Mouse (Mus musculus) MEL (cell line): ENCODE results near the gene Ifi35. TPM values are rescaled to one million over a fixed set of nuclear protein-coding genes. Genes with fewer than 3 reads are reported as not detected.
A peak's percentile ranks its signal among the peaks of the same experiment; 100 is the strongest.
"Not testable (repeated sequence)": the region's sequence is repeated elsewhere in the genome, so short reads cannot be mapped to it uniquely, and the experiment has no call there.

Experiments
- DNase-seq: peaks from one replicate; pipeline ENCODE4 v3.0.0; 2011; ENCODE audit warnings: low read depth, low spot score
- H3K27ac ChIP-seq: 2 replicates; pipeline ENCODE4 v1.5.1; 2012; ENCODE audit warnings: low read depth, mild to moderate bottlenecking, control low read depth, low read length, moderate library complexity; ENCODE audit not compliant: control insufficient read depth
- H3K27me3 ChIP-seq, 2 experiments: fragments of 150-350 bp in 1 of 2; sonication (generic) in 1 of 2; 2 replicates each; pipeline ENCODE4 v1.6.1; 2012; ENCODE audit warnings: low read length in 2 of 2, mild to moderate bottlenecking in 2 of 2, improper control_type of control experiment in 1 of 2, moderate library complexity in 1 of 2; ENCODE audit not compliant: insufficient read depth in 2 of 2, control insufficient read depth in 1 of 2
- H3K36me3 ChIP-seq, 2 experiments: 2 replicates each; pipeline ENCODE4 v1.6.1; 2012 to 2014; ENCODE audit warnings: low read length in 2 of 2, improper control_type of control experiment in 1 of 2, inconsistent platforms in 1 of 2, mild to moderate bottlenecking in 1 of 2; ENCODE audit not compliant: insufficient read depth in 2 of 2, control insufficient read depth in 1 of 2
- H3K4me1 ChIP-seq, 2 experiments: fragments of 150-350 bp in 1 of 2; sonication (generic) in 1 of 2; 2 replicates each; pipeline ENCODE4 v1.6.1; 2012; ENCODE audit warnings: low read length in 2 of 2, improper control_type of control experiment in 1 of 2, mild to moderate bottlenecking in 1 of 2; ENCODE audit not compliant: insufficient read depth in 2 of 2, control insufficient read depth in 1 of 2
- H3K4me3 ChIP-seq, 2 experiments: fragments of 150-350 bp in 1 of 2; sonication (generic) in 1 of 2; 2 replicates each; pipeline ENCODE4 v1.5.1; 2012; ENCODE audit warnings: low read depth in 2 of 2, low read length in 2 of 2, mild to moderate bottlenecking in 2 of 2, moderate library complexity in 2 of 2, control low read depth in 1 of 2, improper control_type of control experiment in 1 of 2; ENCODE audit not compliant: control insufficient read depth in 1 of 2, insufficient read depth in 1 of 2
- H3K79me2 ChIP-seq: 2 replicates; pipeline ENCODE4 v1.6.1; 2012; ENCODE audit warnings: mild to moderate bottlenecking, low read length, moderate library complexity; ENCODE audit not compliant: control insufficient read depth, poor library complexity, insufficient read depth
- H3K9ac ChIP-seq: 2 replicates; pipeline ENCODE4 v1.6.1; 2012; ENCODE audit warnings: low read depth, mild to moderate bottlenecking, control low read depth, low read length, moderate library complexity; ENCODE audit not compliant: control insufficient read depth, poor library complexity, severe bottlenecking
- H3K9me3 ChIP-seq: fragments of 150-350 bp; sonication (generic); replicated peaks from 2 replicates; pipeline ENCODE4 v1.6.1; 2012; ENCODE audit warnings: mild to moderate bottlenecking, low read length, improper control_type of control experiment, moderate library complexity; ENCODE audit not compliant: insufficient read depth
- BHLHE40 ChIP-seq: IDR thresholded peaks from 2 replicates; pipeline ENCODE4 v1.6.1; 2012; ENCODE audit warnings: low read depth, mild to moderate bottlenecking, inconsistent platforms, low read length, improper control_type of control experiment, borderline replicate concordance
- CHD2 ChIP-seq: IDR thresholded peaks from 2 replicates; pipeline ENCODE4 v1.6.1; 2011; ENCODE audit warnings: low read length, improper control_type of control experiment
- CTCF ChIP-seq, 3 experiments: IDR thresholded peaks in 2 of 3; conservative IDR thresholded peaks in 1 of 3; 2 replicates each; pipeline ENCODE4 v1.5.1; 2011 to 2012; ENCODE audit warnings: low read length in 3 of 3, low read depth in 2 of 3, mild to moderate bottlenecking in 2 of 3, improper control_type of control experiment in 1 of 3, inconsistent platforms in 1 of 3, mixed read lengths in 1 of 3, moderate library complexity in 1 of 3; ENCODE audit not compliant: control insufficient read depth in 1 of 3, insufficient read depth in 1 of 3, poor library complexity in 1 of 3, severe bottlenecking in 1 of 3
- E2F4 ChIP-seq: IDR thresholded peaks from 2 replicates; pipeline ENCODE4 v1.6.1; 2011; ENCODE audit warnings: low read depth, low read length, improper control_type of control experiment, borderline replicate concordance
- EP300 ChIP-seq, 2 experiments: IDR thresholded peaks; 2 replicates each; pipeline ENCODE4 v1.6.1; 2011; ENCODE audit warnings: improper control_type of control experiment in 2 of 2, low read length in 2 of 2, low read depth in 1 of 2, mild to moderate bottlenecking in 1 of 2
- GABPA ChIP-seq: IDR thresholded peaks from 2 replicates; pipeline ENCODE4 v1.6.1; 2012; ENCODE audit warnings: low read depth, mild to moderate bottlenecking, inconsistent platforms, low read length, improper control_type of control experiment, moderate library complexity
- GATA1 ChIP-seq: IDR thresholded peaks from 2 replicates; pipeline ENCODE4 v1.6.1; 2011; ENCODE audit warnings: low read depth, low read length, improper control_type of control experiment
- JUND ChIP-seq: IDR thresholded peaks from 2 replicates; pipeline ENCODE4 v1.6.1; 2011; ENCODE audit warnings: low read depth, mild to moderate bottlenecking, improper control_type of control experiment, low read length
- MAFK ChIP-seq: IDR thresholded peaks from 2 replicates; pipeline ENCODE4 v1.6.1; 2011; ENCODE audit warnings: low read depth, mild to moderate bottlenecking, low read length, improper control_type of control experiment, borderline replicate concordance
- MAZ ChIP-seq: IDR thresholded peaks from 2 replicates; pipeline ENCODE4 v1.6.1; 2012; ENCODE audit warnings: low read depth, mild to moderate bottlenecking, inconsistent platforms, low read length, improper control_type of control experiment
- MEF2A ChIP-seq: IDR thresholded peaks from 2 replicates; pipeline ENCODE4 v1.6.1; 2014; ENCODE audit warnings: low read depth, mild to moderate bottlenecking, inconsistent platforms, low read length, improper control_type of control experiment; ENCODE audit not compliant: poor library complexity, insufficient replicate concordance, severe bottlenecking; ENCODE audit errors: extremely low read depth
- MYB ChIP-seq: IDR thresholded peaks from 2 replicates; pipeline ENCODE4 v1.6.1; 2011; ENCODE audit warnings: mild to moderate bottlenecking, low read depth, low read length, improper control_type of control experiment
- POLR2A ChIP-seq, 2 experiments: IDR thresholded peaks; 2 replicates each; pipeline ENCODE4 v1.6.1; 2011 to 2012; ENCODE audit warnings: low read length in 2 of 2, mild to moderate bottlenecking in 2 of 2, control low read depth in 1 of 2, improper control_type of control experiment in 1 of 2, low read depth in 1 of 2, moderate library complexity in 1 of 2; ENCODE audit not compliant: control insufficient read depth in 1 of 2, insufficient read depth in 1 of 2, poor library complexity in 1 of 2
- RAD21 ChIP-seq: IDR thresholded peaks from 2 replicates; pipeline ENCODE4 v1.6.1; 2011; ENCODE audit warnings: mild to moderate bottlenecking, low read depth, low read length, improper control_type of control experiment
- RCOR1 ChIP-seq: IDR thresholded peaks from 2 replicates; pipeline ENCODE4 v1.6.1; 2012; ENCODE audit warnings: low read depth, mild to moderate bottlenecking, inconsistent platforms, low read length, improper control_type of control experiment
- SIN3A ChIP-seq: IDR thresholded peaks from 2 replicates; pipeline ENCODE4 v1.6.1; 2012; ENCODE audit warnings: low read length, improper control_type of control experiment, inconsistent platforms
- SMC3 ChIP-seq: IDR thresholded peaks from 2 replicates; pipeline ENCODE4 v1.6.1; 2011; ENCODE audit warnings: low read depth, low read length, improper control_type of control experiment
- TCF12 ChIP-seq: IDR thresholded peaks from 2 replicates; pipeline ENCODE4 v1.6.1; 2014; ENCODE audit warnings: low read depth, mild to moderate bottlenecking, inconsistent platforms, low read length, improper control_type of control experiment, moderate library complexity
- UBTF ChIP-seq: IDR thresholded peaks from 2 replicates; pipeline ENCODE4 v1.6.1; 2012; ENCODE audit warnings: low read depth, mild to moderate bottlenecking, inconsistent platforms, low read length, improper control_type of control experiment, moderate library complexity, borderline replicate concordance; ENCODE audit not compliant: insufficient read depth
- ZNF384 ChIP-seq: IDR thresholded peaks from 2 replicates; pipeline ENCODE4 v1.6.1; 2012; ENCODE audit warnings: low read depth, mild to moderate bottlenecking, inconsistent platforms, low read length, improper control_type of control experiment
- polyA plus RNA-seq, 2 experiments: library from polyadenylated mRNA; stranded (reverse) in 1 of 2; unstranded in 1 of 2; fragments of >175 nt in 1 of 2; fragments of >200 nt in 1 of 2; gene quantifications; 2 replicates each; pipeline versions ENCODE4 v1.2.1 to v1.2.4; 2012; ENCODE audit warnings: low replicate concordance in 2 of 2, low read depth in 1 of 2; ENCODE audit not compliant: insufficient read length in 2 of 2, insufficient read depth in 1 of 2, missing spikeins in 1 of 2
- total RNA-seq: library from RNA; depleted of rRNA; stranded (reverse); fragments of 300-350 nt; gene quantifications from 2 replicates; pipeline ENCODE4 v1.2.3, GENCODE M21; 2012

Ifi35 gene
- total and polyA plus RNA-seq, 3 experiments: 35.5 to 146 (median 64.4) TPM

DNA sequence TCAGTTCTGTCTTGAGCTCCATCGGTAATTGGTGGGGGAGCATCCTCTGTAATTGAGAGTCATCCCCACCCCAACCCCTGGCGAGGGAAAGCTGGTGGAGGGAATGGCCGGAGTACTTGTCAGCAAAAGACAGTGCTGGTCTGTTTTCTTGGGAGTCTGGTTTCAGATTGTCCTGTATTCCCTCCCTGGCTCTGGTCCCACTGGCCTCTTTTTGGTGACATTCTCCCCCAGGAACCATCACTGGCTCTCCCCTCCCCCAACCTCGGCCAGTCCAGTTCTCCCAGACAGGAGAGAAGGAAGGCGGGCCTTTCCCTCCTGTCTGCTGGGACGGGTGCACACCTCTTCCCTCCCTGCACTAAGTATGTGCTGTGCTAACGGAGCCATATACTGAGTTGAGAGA is 24.1 kb downstream of the Ifi35 start:
- Histone ChIP-seq H3K4me1 (no peaks in the 10 kb centered on the region), H3K27me3 (no peaks in the 10 kb centered on the region), H3K27ac (no peak overlapping the region), H3K9me3 (no peaks in the 10 kb centered on the region), H3K9ac (no peak overlapping the region), H3K4me3 (no peak overlapping the region), H3K79me2 (no peaks in the 10 kb centered on the region), H3K36me3 (no peaks in the 10 kb centered on the region)
- DNase-seq: no peak
- no peak for TF ChIP-seq GATA1

DNA sequence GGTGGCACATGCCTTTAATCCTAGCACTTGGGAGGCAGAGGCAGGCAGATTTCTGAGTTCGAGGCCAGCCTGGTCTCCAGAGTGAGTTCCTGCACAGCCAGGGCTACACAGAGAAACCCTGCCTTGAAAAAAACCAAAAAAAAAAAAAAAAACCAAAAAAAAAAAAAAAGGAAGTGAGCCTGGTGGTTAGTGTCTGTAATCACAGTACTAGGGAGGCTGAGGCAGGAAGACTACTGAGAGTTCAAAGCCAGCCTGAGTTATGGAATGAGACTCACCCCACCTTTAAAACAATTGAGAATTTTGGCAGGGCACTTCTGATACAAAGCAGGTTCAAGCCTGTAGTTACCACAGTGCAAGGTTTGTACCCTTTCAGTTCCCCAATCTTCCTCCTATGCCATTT is 25.5 kb downstream of the Ifi35 start:
- not testable (repeated sequence) for H3K9me3 ChIP-seq, H3K36me3 ChIP-seq, DNase-seq, H3K27ac ChIP-seq, H3K9ac ChIP-seq, H3K79me2 ChIP-seq, H3K4me1 ChIP-seq, H3K4me3 ChIP-seq, H3K27me3 ChIP-seq
- TF ChIP-seq ZNF384: peak; percentile 88

DNA sequence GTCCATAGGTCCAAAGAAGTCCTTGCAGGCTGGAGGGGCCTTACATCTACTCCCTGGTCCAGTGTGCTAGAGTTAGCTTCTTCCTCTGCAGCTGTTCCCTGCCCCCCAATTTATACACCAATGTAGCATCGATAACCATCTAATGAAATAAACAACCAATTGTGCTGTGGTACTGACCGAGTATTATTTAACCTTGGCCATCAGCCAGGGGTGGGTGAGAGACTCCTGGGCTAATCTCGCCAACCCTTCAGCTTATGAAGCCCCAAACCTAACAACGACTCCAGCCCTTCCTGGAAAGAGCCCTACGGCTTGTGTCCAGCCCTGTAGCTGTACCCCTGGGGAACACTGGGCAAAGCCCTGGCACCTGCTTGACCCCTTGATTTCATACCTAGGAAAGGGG is 26.1 kb downstream of the Ifi35 start:
- TF ChIP-seq TCF12 (no peak), RAD21 (no peak), MAFK (no peak), MAZ (no peak), MEF2A (no peak), BHLHE40 (no peak), MYB (no peak), E2F4 (no peak), UBTF (no peak), ZNF384 (no peak), CTCF (IDR thresholded peaks at IDR 0.05 in 2 of 3, conservative IDR thresholded peaks at IDR 0.05 in 1 of 3; ENCODE audit: control insufficient read depth in 1 of 3, insufficient read depth in 1 of 3, low read depth in 2 of 3, low read length in 3 of 3, poor library complexity in 1 of 3, severe bottlenecking in 1 of 3) (no peak), POLR2A (IDR thresholded peaks at IDR 0.05; ENCODE audit: control insufficient read depth in 1 of 2, insufficient read depth in 1 of 2, low read depth in 1 of 2, low read length in 2 of 2, poor library complexity in 1 of 2) (no peak), SIN3A (no peak), CHD2 (no peak), EP300 (IDR thresholded peaks at IDR 0.05; ENCODE audit: low read depth in 1 of 2, low read length in 2 of 2) (no peak), JUND (no peak), SMC3 (no peak), GABPA (no peak), RCOR1 (no peak)
- TF ChIP-seq, all 39 proteins: peak for 0
- Histone ChIP-seq H3K4me1 (no peaks in the 10 kb centered on the region), H3K36me3 (no peaks in the 10 kb centered on the region), H3K27ac (no peak overlapping the region), H3K79me2 (no peaks in the 10 kb centered on the region), H3K9ac (no peak overlapping the region), H3K9me3 (no peaks in the 10 kb centered on the region), H3K27me3 (no peaks in the 10 kb centered on the region), H3K4me3 (no peak overlapping the region)
- no peak for DNase-seq

GRCm38 (mm10) chr11:101476361-101476760 is 28.2 kb downstream of the Ifi35 start:
- H3K27me3 ChIP-seq, H3K9ac ChIP-seq, H3K27ac ChIP-seq, H3K79me2 ChIP-seq, H3K4me3 ChIP-seq, H3K4me1 ChIP-seq, DNase-seq, H3K9me3 ChIP-seq, H3K36me3 ChIP-seq: not testable (repeated sequence)
